Mouse (Mus musculus): ENCODE data around the gene Gpr171. TPM values are rescaled to one million over a fixed set of nuclear protein-coding genes. Genes with fewer than 3 reads are reported as not detected.

Gene Gpr171
- polyA plus RNA-seq, 1 experiment from 2014 or later: 1.0 TPM

GRCm38 (mm10) chr3:59065937-59066336 is 35.7 kb downstream of the Gpr171 start:
- Histone ChIP-seq H3K27ac (replicated peaks) (no peak overlapping the region), H3K36me3 (no peaks in the 10 kb centered on the region), H3K27me3 (ENCODE audit: low read depth, poor library complexity, severe bottlenecking) (no peaks in the 10 kb centered on the region), H3K4me1 (no peaks in the 10 kb centered on the region), H3K9me3 (replicated peaks) (no peaks in the 10 kb centered on the region), H3K4me3 (no peak overlapping the region)
- no peak for DNase-seq (ENCODE audit: low spot score)
- WGBS: 92% methylated on average over 3 of the region's 3 CpGs

GRCm38 (mm10) chr3:59063431-59063830 is 38.2 kb downstream of the Gpr171 start:
- Histone ChIP-seq H3K9me3 (replicated peaks) (no peaks in the 10 kb centered on the region), H3K36me3 (no peaks in the 10 kb centered on the region), H3K4me1 (peaks cover 7% of the 10 kb centered on the region), H3K4me3 (no peak overlapping the region), H3K27me3 (ENCODE audit: low read depth, poor library complexity, severe bottlenecking) (no peaks in the 10 kb centered on the region), H3K27ac (replicated peaks) (no peak overlapping the region)
- DNase-seq (ENCODE audit: low spot score): no peak
- WGBS: 94% methylated on average over 4 of the region's 4 CpGs

GRCm38 (mm10) chr3:59062141-59062540 is 39.5 kb downstream of the Gpr171 start:
- H3K27ac ChIP-seq (replicated peaks): no peak overlapping the region
- DNase-seq (ENCODE audit: low spot score): no peak
- H3K4me3 ChIP-seq: no peak overlapping the region
- no peaks in the 10 kb centered on the region for H3K36me3 ChIP-seq
- H3K4me1 ChIP-seq: peaks cover 8% of the 10 kb centered on the region
- H3K9me3 ChIP-seq (replicated peaks): no peaks in the 10 kb centered on the region
- no peaks in the 10 kb centered on the region for H3K27me3 ChIP-seq (ENCODE audit: low read depth, poor library complexity, severe bottlenecking)
- WGBS: 79% methylated on average over 5 of the region's 5 CpGs

- H3K27ac ChIP-seq (replicated peaks): no peak overlapping the region
- WGBS: 91% methylated on average over 7 of the region's 7 CpGs
- H3K27me3 ChIP-seq (ENCODE audit: low read depth, poor library complexity, severe bottlenecking): no peaks in the 10 kb centered on the region
- H3K36me3 ChIP-seq: no peaks in the 10 kb centered on the region
- H3K4me1 ChIP-seq: peaks cover 8% of the 10 kb centered on the region
- no peak overlapping the region for H3K4me3 ChIP-seq
- H3K9me3 ChIP-seq (replicated peaks): no peaks in the 10 kb centered on the region
- DNase-seq (ENCODE audit: low spot score): no peak
These were observed 41.5 kb downstream of the Gpr171 start for GRCm38 (mm10) chr3:59060131-59060530.

- peak overlapping the region; percentile 14; the same call in 1 of the 2 replicates for H3K4me3 ChIP-seq
- H3K36me3 ChIP-seq: no peaks in the 10 kb centered on the region
- WGBS: 3% methylated on average over 7 of the region's 7 CpGs
- H3K27ac ChIP-seq (replicated peaks): 0 out of 2 replicates have a peak overlapping the region, but pooled peaks have one; percentile 33
- no peaks in the 10 kb centered on the region for H3K9me3 ChIP-seq (replicated peaks)
- no peaks in the 10 kb centered on the region for H3K27me3 ChIP-seq (ENCODE audit: low read depth, poor library complexity, severe bottlenecking)
- peaks cover 8% of the 10 kb centered on the region for H3K4me1 ChIP-seq
- peak; percentile 61 for DNase-seq (ENCODE audit: low spot score)
These were observed 42.5 kb downstream of the Gpr171 start for GRCm38 (mm10) chr3:59059022-59059541.

GRCm38 (mm10) chr3:59054834-59055535 is 46.6 kb downstream of the Gpr171 start:
- Histone ChIP-seq H3K4me1 (peaks cover 8% of the 10 kb centered on the region), H3K4me3 (no peak overlapping the region)
- 86% methylated on average over 17 of the region's 17 CpGs for WGBS

More at GRCm38 (mm10) chr3:59054834-59055535, 46.6 kb downstream of the Gpr171 start:
- DNase-seq (ENCODE audit: low spot score): no peak
- H3K9me3 ChIP-seq (replicated peaks): no peaks in the 10 kb centered on the region
- no peaks in the 10 kb centered on the region for H3K36me3 ChIP-seq
- H3K27ac ChIP-seq (replicated peaks): no peak overlapping the region
- no peaks in the 10 kb centered on the region for H3K27me3 ChIP-seq (ENCODE audit: low read depth, poor library complexity, severe bottlenecking)

Other genes starting within 250 kb of the Gpr171 start
- 0.12 and 0.52 TPM in 2 replicates for gene Clrn1, start 216.5 kb downstream of the Gpr171 start, polyA plus RNA-seq (2016; fragmentation: Nextera tagmentation; extraction: Ambion mirVana)
- gene Med12l, start 96.0 kb downstream of the Gpr171 start, polyA plus RNA-seq (2016; fragmentation: Nextera tagmentation; extraction: Ambion mirVana): 2.3 and 2.7 TPM in 2 replicates
- 1.7 and 1.8 TPM in 2 replicates for gene P2ry14, start 51.8 kb upstream of the Gpr171 start, polyA plus RNA-seq (2016; fragmentation: Nextera tagmentation; extraction: Ambion mirVana)
- gene Gpr87, start 93.3 kb upstream of the Gpr171 start, polyA plus RNA-seq (2016; fragmentation: Nextera tagmentation; extraction: Ambion mirVana): 0.12 and 0.16 TPM in 2 replicates
- gene P2ry13, start 109.1 kb upstream of the Gpr171 start, polyA plus RNA-seq (2016; fragmentation: Nextera tagmentation; extraction: Ambion mirVana): 0.51 and 0.62 TPM in 2 replicates
- 0.70 and 1.9 TPM in 2 replicates for gene P2ry12, start 161.1 kb upstream of the Gpr171 start, polyA plus RNA-seq (2016; fragmentation: Nextera tagmentation; extraction: Ambion mirVana)
- gene Igsf10, start 242.6 kb upstream of the Gpr171 start, polyA plus RNA-seq (2016; fragmentation: Nextera tagmentation; extraction: Ambion mirVana): 2.8 and 3.5 TPM in 2 replicates

Measured in midbrain, embryonic 10.5 days (tissue).